Mouse (Mus musculus): Measurements from ENCODE around the gene Padi4. TPM values are rescaled to one million over a fixed set of nuclear protein-coding genes. Genes with fewer than 3 reads are reported as not detected.

Gene Padi4
- polyA plus RNA-seq, 1 experiment from 2014 or later: 0.20 TPM

- Histone ChIP-seq H3K9ac (replicated peaks) (no peak overlapping the region), H3K4me2 (no peak overlapping the region), H3K36me3 (no peaks in the 10 kb centered on the region), H3K9me3 (replicated peaks) (no peaks in the 10 kb centered on the region), H3K27ac (replicated peaks) (no peak overlapping the region), H3K4me1 (peaks cover 3% of the 10 kb centered on the region; the same call in 1 of the 2 replicates), H3K4me3 (replicated peaks) (no peak overlapping the region), H3K27me3 (replicated peaks) (no peaks in the 10 kb centered on the region)
- WGBS: 90% methylated on average over 7 of the region's 7 CpGs
- no peak for ATAC-seq (ENCODE audit: low FRiP score)
Measured at GRCm38 (mm10) chr4:140761601-140762000, 12.4 kb downstream of the Padi4 start.

- Histone ChIP-seq H3K4me3 (replicated peaks) (no peak overlapping the region), H3K4me1 (peaks cover 3% of the 10 kb centered on the region; the same call in 1 of the 2 replicates), H3K36me3 (no peaks in the 10 kb centered on the region), H3K27ac (replicated peaks) (no peak overlapping the region), H3K9me3 (replicated peaks) (no peaks in the 10 kb centered on the region), H3K4me2 (no peak overlapping the region), H3K27me3 (replicated peaks) (no peaks in the 10 kb centered on the region), H3K9ac (replicated peaks) (no peak overlapping the region)
- ATAC-seq (ENCODE audit: low FRiP score): no peak
- 87% methylated on average over 3 of the region's 3 CpGs for WGBS
Measured at GRCm38 (mm10) chr4:140755811-140756210, 18.2 kb downstream of the Padi4 start.

GRCm38 (mm10) chr4:140753366-140753765 is 20.7 kb downstream of the Padi4 start:
- 62% methylated on average over 7 of the region's 7 CpGs for WGBS
- no peak overlapping the region for H3K4me3 ChIP-seq (replicated peaks)
- no peak for ATAC-seq (ENCODE audit: low FRiP score)
- no peaks in the 10 kb centered on the region for H3K36me3 ChIP-seq
- H3K9me3 ChIP-seq (replicated peaks): no peaks in the 10 kb centered on the region
- H3K27me3 ChIP-seq (replicated peaks): no peaks in the 10 kb centered on the region
- H3K9ac ChIP-seq (replicated peaks): no peak overlapping the region
- H3K4me1 ChIP-seq: peaks cover 7% of the 10 kb centered on the region; the same call in 1 of the 2 replicates
- no peak overlapping the region for H3K27ac ChIP-seq (replicated peaks)
- no peak overlapping the region for H3K4me2 ChIP-seq

- H3K9me3 ChIP-seq (replicated peaks): no peaks in the 10 kb centered on the region
- peaks cover 4% of the 10 kb centered on the region; the same call in 1 of the 2 replicates for H3K4me1 ChIP-seq
- H3K9ac ChIP-seq (replicated peaks): no peak overlapping the region
- WGBS: 9% methylated on average over 19 of the region's 19 CpGs
- H3K36me3 ChIP-seq: no peaks in the 10 kb centered on the region
- H3K27ac ChIP-seq (replicated peaks): no peak overlapping the region
- ATAC-seq (ENCODE audit: low FRiP score): no peak
- H3K27me3 ChIP-seq (replicated peaks): no peaks in the 10 kb centered on the region
- H3K4me3 ChIP-seq (replicated peaks): 0 out of 2 replicates have a peak overlapping the region, but pooled peaks have one; percentile 11
- H3K4me2 ChIP-seq: peak overlapping the region; percentile 50
Measured at GRCm38 (mm10) chr4:140750328-140750727, 23.7 kb downstream of the Padi4 start.

- Histone ChIP-seq H3K4me2 (no peak overlapping the region), H3K27ac (replicated peaks) (no peak overlapping the region), H3K9ac (replicated peaks) (no peak overlapping the region), H3K9me3 (replicated peaks) (no peaks in the 10 kb centered on the region), H3K36me3 (no peaks in the 10 kb centered on the region), H3K27me3 (replicated peaks) (no peaks in the 10 kb centered on the region), H3K4me1 (peaks cover 4% of the 10 kb centered on the region; the same call in 1 of the 2 replicates), H3K4me3 (replicated peaks) (no peak overlapping the region)
- WGBS: 34% methylated on average over 12 of the region's 12 CpGs
- ATAC-seq (ENCODE audit: low FRiP score): no peak
Measured at GRCm38 (mm10) chr4:140747978-140748377, 26.1 kb downstream of the Padi4 start.

- no peaks in the 10 kb centered on the region for H3K27me3 ChIP-seq (replicated peaks)
- no peak overlapping the region for H3K9ac ChIP-seq (replicated peaks)
- 19% methylated on average over 3 of the region's 3 CpGs for WGBS
- H3K36me3 ChIP-seq: no peaks in the 10 kb centered on the region
- no peaks in the 10 kb centered on the region for H3K9me3 ChIP-seq (replicated peaks)
- ATAC-seq (ENCODE audit: low FRiP score): no peak
- H3K4me3 ChIP-seq (replicated peaks): no peak overlapping the region
- H3K4me1 ChIP-seq: no peaks in the 10 kb centered on the region
- H3K27ac ChIP-seq (replicated peaks): no peak overlapping the region
- no peak overlapping the region for H3K4me2 ChIP-seq
Measured at GRCm38 (mm10) chr4:140744654-140745053, 29.4 kb downstream of the Padi4 start.

GRCm38 (mm10) chr4:140743086-140743485 is 30.9 kb downstream of the Padi4 start:
- WGBS: 38% methylated on average over 4 of the region's 4 CpGs
- no peaks in the 10 kb centered on the region for H3K27me3 ChIP-seq (replicated peaks)
- no peak overlapping the region for H3K4me2 ChIP-seq
- H3K4me1 ChIP-seq: no peaks in the 10 kb centered on the region
- H3K36me3 ChIP-seq: no peaks in the 10 kb centered on the region
- no peak overlapping the region for H3K27ac ChIP-seq (replicated peaks)
- ATAC-seq (ENCODE audit: low FRiP score): no peak
- H3K9me3 ChIP-seq (replicated peaks): no peaks in the 10 kb centered on the region
- no peak overlapping the region for H3K4me3 ChIP-seq (replicated peaks)
- H3K9ac ChIP-seq (replicated peaks): no peak overlapping the region

- Histone ChIP-seq H3K4me1 (no peaks in the 10 kb centered on the region), H3K9ac (replicated peaks) (no peak within 1 kb of the TSS), H3K27me3 (replicated peaks) (no peaks in the 10 kb centered on the region), H3K4me3 (replicated peaks) (no peak within 1 kb of the TSS), H3K36me3 (no peaks in the 10 kb centered on the region), H3K27ac (replicated peaks) (no peak within 1 kb of the TSS), H3K9me3 (replicated peaks) (no peaks in the 10 kb centered on the region), H3K4me2 (no peak within 1 kb of the TSS)
- WGBS: 81% methylated on average over 2 of the region's 2 CpGs
- ATAC-seq (ENCODE audit: low FRiP score): no peak
Measured at GRCm38 (mm10) chr4:140742543-140742942, 31.5 kb downstream of the Padi4 start, which contains the start of gene Padi6. TSS of gene Padi6 (minus strand) at chr4:140742643.

GRCm38 (mm10) chr4:140741401-140741800 is 32.6 kb downstream of the Padi4 start:
- ATAC-seq (ENCODE audit: low FRiP score): no peak
- H3K4me2 ChIP-seq: no peak overlapping the region
- H3K4me1 ChIP-seq: no peaks in the 10 kb centered on the region
- H3K4me3 ChIP-seq (replicated peaks): no peak overlapping the region
- no peaks in the 10 kb centered on the region for H3K27me3 ChIP-seq (replicated peaks)
- H3K27ac ChIP-seq (replicated peaks): no peak overlapping the region
- WGBS: 84% methylated on average over 6 of the region's 6 CpGs
- no peaks in the 10 kb centered on the region for H3K36me3 ChIP-seq
- no peak overlapping the region for H3K9ac ChIP-seq (replicated peaks)
- no peaks in the 10 kb centered on the region for H3K9me3 ChIP-seq (replicated peaks)

GRCm38 (mm10) chr4:140740655-140741054 is 33.4 kb downstream of the Padi4 start:
- H3K4me2 ChIP-seq: no peak overlapping the region
- no peaks in the 10 kb centered on the region for H3K36me3 ChIP-seq
- WGBS: 91% methylated on average over 11 of the region's 11 CpGs
- H3K9ac ChIP-seq (replicated peaks): no peak overlapping the region
- H3K27me3 ChIP-seq (replicated peaks): no peaks in the 10 kb centered on the region
- no peak overlapping the region for H3K4me3 ChIP-seq (replicated peaks)
- no peaks in the 10 kb centered on the region for H3K4me1 ChIP-seq
- no peak for ATAC-seq (ENCODE audit: low FRiP score)
- no peaks in the 10 kb centered on the region for H3K9me3 ChIP-seq (replicated peaks)
- H3K27ac ChIP-seq (replicated peaks): no peak overlapping the region

- WGBS: 78% methylated on average over 7 of the region's 7 CpGs
- Histone ChIP-seq H3K36me3 (no peaks in the 10 kb centered on the region), H3K4me1 (no peaks in the 10 kb centered on the region), H3K4me2 (no peak overlapping the region), H3K4me3 (replicated peaks) (no peak overlapping the region), H3K27me3 (replicated peaks) (no peaks in the 10 kb centered on the region), H3K27ac (replicated peaks) (no peak overlapping the region), H3K9ac (replicated peaks) (no peak overlapping the region), H3K9me3 (replicated peaks) (no peaks in the 10 kb centered on the region)
- ATAC-seq (ENCODE audit: low FRiP score): no peak
Measured at GRCm38 (mm10) chr4:140732871-140733270, 41.2 kb downstream of the Padi4 start.

GRCm38 (mm10) chr4:140731654-140732053 is 42.4 kb downstream of the Padi4 start:
- H3K4me2 ChIP-seq: no peak overlapping the region
- no peaks in the 10 kb centered on the region for H3K27me3 ChIP-seq (replicated peaks)
- H3K36me3 ChIP-seq: no peaks in the 10 kb centered on the region
- 84% methylated on average over 4 of the region's 4 CpGs for WGBS
- no peak overlapping the region for H3K9ac ChIP-seq (replicated peaks)
- H3K4me1 ChIP-seq: no peaks in the 10 kb centered on the region
- ATAC-seq (ENCODE audit: low FRiP score): no peak
- no peaks in the 10 kb centered on the region for H3K9me3 ChIP-seq (replicated peaks)
- H3K27ac ChIP-seq (replicated peaks): no peak overlapping the region
- H3K4me3 ChIP-seq (replicated peaks): no peak overlapping the region

GRCm38 (mm10) chr4:140726907-140727306 is 47.1 kb downstream of the Padi4 start:
- Histone ChIP-seq H3K36me3 (peaks cover 10% of the 10 kb centered on the region), H3K27me3 (replicated peaks) (no peaks in the 10 kb centered on the region), H3K4me3 (replicated peaks) (no peak overlapping the region), H3K27ac (replicated peaks) (no peak overlapping the region), H3K9me3 (replicated peaks) (no peaks in the 10 kb centered on the region), H3K9ac (replicated peaks) (no peak overlapping the region), H3K4me2 (no peak overlapping the region), H3K4me1 (peaks cover 14% of the 10 kb centered on the region; the same call in 1 of the 2 replicates)
- WGBS: 86% methylated on average over 12 of the region's 12 CpGs
- ATAC-seq (ENCODE audit: low FRiP score): no peak
